Mouse (Mus musculus): Measurements from ENCODE around the gene Scimp.

GRCm38 (mm10) chr11:70838610-70839009, 26.2 kb upstream of the Scimp start:
- TF ChIP-seq MAX (IDR thresholded peaks at IDR 0.05) (no peak), CTCF (IDR thresholded peaks at IDR 0.05; ENCODE audit: control insufficient read depth, insufficient read depth, insufficient read length) (no peak), MYOG (IDR thresholded peaks at IDR 0.05; ENCODE audit: control insufficient read depth, extremely low read depth, insufficient read length) (no peak), MYOD1 (IDR thresholded peaks at IDR 0.05; ENCODE audit: control insufficient read depth, insufficient read length, low read depth) (no peak), CEBPB (IDR thresholded peaks at IDR 0.05; ENCODE audit: low read depth) (no peak)

Measured in C2C12 (cell line).